Comparison of ENCODE assay signal across 23 mouse cellular contexts in genomic region chr16:11729815-11730214, GRCm38 (mm10).
"Had no signal": no experiment of that assay in that cellular context is flagged by ENCODE, and none has a peak within 500 bp of the region (broad histone marks: within the 10 kb centered on the region; RNA-seq: fewer than 3 reads in every experiment).

No protein-coding gene starts in this region.

- H3K4me3 ChIP-seq: heart, embryonic 10.5 days; heart, embryonic 12.5 days; hindbrain, embryonic 10.5 days; hindbrain, embryonic 12.5 days; intestine, embryonic 15.5 days; layer of hippocampus, adult 2 months; left cerebral cortex, adult 2 months; limb, embryonic 10.5 days; limb, embryonic 12.5 days had no signal

- H3K9me3 ChIP-seq: heart, embryonic 10.5 days; heart, embryonic 12.5 days; hindbrain, embryonic 10.5 days; hindbrain, embryonic 12.5 days; intestine, embryonic 15.5 days; limb, embryonic 10.5 days; limb, embryonic 12.5 days had no signal

- ATAC-seq: hindbrain, embryonic 16.5 days; inflammation-experienced regulatory T-cells, adult 6 months; intestine, embryonic 15.5 days; intestine, postnatal 0 days had no signal

- H3K4me1 ChIP-seq: heart, embryonic 10.5 days; heart, embryonic 12.5 days; hindbrain, embryonic 10.5 days; hindbrain, embryonic 12.5 days; intestine, embryonic 15.5 days; limb, embryonic 10.5 days had no signal

- H3K27me3 ChIP-seq: heart, embryonic 12.5 days; hindbrain, embryonic 12.5 days; intestine, embryonic 15.5 days; limb, embryonic 12.5 days had no signal

- DNase-seq: gastrocnemius, postnatal 14 days; gastrocnemius, postnatal 36 days; heart, postnatal 10 days; heart, postnatal 4 days; kidney, adult 18-20 months; kidney, adult 8-10 months; kidney, postnatal 10 days; kidney, postnatal 4 days; liver had no signal

- H3K27ac ChIP-seq: heart, embryonic 10.5 days; hindbrain, embryonic 10.5 days; hindbrain, embryonic 12.5 days; hindbrain, embryonic 14.5 days; intestine, embryonic 15.5 days; layer of hippocampus, adult 2 months; left cerebral cortex, adult 2 months; limb, embryonic 10.5 days; limb, embryonic 12.5 days had no signal

- H3K4me2 ChIP-seq: heart, embryonic 12.5 days; hindbrain, embryonic 12.5 days; hindbrain, embryonic 14.5 days; intestine, embryonic 15.5 days; limb, embryonic 12.5 days; liver, embryonic 11.5 days had no signal

- H3K9ac ChIP-seq: heart, embryonic 12.5 days; hindbrain, embryonic 12.5 days; hindbrain, embryonic 14.5 days; intestine, embryonic 15.5 days; limb, embryonic 12.5 days had no signal

- H3K36me3 ChIP-seq: heart, embryonic 10.5 days; heart, embryonic 12.5 days; hindbrain, embryonic 10.5 days; hindbrain, embryonic 12.5 days; intestine, embryonic 15.5 days; limb, embryonic 10.5 days; limb, embryonic 12.5 days had no signal
